Mouse (Mus musculus) adrenal gland, adult 8-10 months (tissue): ENCODE data around the gene Lyrm9. TPM values are rescaled to one million over a fixed set of nuclear protein-coding genes. Genes with fewer than 3 reads are reported as not detected.
A peak's percentile ranks its signal among the peaks of the same experiment; 100 is the strongest.

Source experiments
- DNase-seq: peaks from one replicate; pipeline ENCODE4 v3.0.0; 2022
- total RNA-seq, 4 experiments: library from RNA; stranded (reverse); gene quantifications; 2 replicates each; pipeline ENCODE4 v1.2.4; 2022

Lyrm9 gene
- total RNA-seq, 4 experiments from 2014 or later: 40.6 to 46.6 (median 42.1) TPM

DNA sequence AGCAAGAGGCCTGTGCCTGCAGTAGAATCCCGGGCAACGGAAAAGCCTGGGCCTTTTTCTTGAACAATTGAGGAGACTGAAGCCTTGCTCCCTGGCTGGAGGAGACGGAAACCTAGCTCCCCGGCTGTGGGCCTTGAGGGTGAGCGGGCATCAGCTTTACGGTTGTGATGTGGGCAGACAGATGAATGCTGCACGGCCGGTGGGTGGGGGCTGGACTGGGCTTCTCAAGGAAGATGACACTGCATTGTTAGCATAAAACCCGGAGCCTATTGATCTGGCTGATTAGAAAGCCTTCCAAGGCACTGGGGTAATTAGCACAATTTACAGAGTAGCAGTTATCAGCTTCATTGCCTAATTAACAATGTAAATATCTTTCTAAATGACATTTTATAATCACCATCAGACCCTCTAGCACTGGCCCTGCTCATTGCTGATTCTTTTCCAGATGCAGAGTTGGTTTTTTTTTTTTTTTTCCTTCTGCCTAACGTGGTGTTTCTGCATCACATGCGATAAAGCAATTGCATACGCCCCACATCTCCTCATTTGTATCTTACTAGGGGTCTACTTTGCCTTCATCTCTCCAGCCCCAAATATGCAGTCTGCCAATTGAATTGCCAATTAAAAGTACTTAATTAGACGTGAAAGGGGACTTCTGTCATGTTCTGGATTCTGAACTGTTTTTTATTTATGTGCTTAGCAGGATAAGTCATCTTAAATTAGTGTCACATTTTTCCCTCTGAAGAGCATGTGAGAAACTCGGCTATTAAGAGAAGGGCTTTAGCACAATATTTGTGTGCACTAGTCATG is 10.2 kb upstream of the Lyrm9 start:
- no peak for DNase-seq

DNA sequence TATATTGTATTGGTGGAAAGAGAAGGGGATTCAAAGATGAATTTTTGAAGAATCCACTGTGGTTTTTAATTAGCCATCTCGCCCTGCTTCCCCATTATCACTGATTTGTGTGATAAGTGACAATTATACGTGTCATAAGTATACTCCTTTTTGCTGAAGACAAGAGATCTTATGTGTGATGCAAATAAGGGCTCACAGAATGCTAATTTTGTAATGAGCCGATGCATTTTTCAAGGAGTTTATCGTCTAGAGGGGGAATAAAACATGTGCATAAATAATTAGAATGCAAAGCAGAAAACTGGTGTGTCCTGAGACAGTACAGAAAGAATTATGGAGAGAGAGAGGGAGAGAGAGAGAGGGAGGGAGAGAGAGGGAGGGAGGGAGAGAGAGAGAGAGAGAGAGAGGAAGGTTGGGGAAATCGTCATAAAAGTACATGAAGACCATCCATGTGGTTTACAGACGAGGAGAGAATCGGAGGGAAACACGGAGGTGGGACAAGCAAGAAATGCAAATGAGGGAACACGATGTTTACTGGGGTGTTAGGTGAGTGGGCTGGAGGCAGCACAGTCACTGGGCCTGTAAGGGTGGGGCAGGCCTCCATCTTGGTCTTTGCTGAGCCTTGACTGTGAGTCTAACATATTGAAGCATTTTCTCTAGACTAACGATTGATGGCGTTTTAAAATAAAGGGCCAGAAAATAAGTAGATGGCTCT is 8.9 kb upstream of the Lyrm9 start:
- no peak for DNase-seq

DNA sequence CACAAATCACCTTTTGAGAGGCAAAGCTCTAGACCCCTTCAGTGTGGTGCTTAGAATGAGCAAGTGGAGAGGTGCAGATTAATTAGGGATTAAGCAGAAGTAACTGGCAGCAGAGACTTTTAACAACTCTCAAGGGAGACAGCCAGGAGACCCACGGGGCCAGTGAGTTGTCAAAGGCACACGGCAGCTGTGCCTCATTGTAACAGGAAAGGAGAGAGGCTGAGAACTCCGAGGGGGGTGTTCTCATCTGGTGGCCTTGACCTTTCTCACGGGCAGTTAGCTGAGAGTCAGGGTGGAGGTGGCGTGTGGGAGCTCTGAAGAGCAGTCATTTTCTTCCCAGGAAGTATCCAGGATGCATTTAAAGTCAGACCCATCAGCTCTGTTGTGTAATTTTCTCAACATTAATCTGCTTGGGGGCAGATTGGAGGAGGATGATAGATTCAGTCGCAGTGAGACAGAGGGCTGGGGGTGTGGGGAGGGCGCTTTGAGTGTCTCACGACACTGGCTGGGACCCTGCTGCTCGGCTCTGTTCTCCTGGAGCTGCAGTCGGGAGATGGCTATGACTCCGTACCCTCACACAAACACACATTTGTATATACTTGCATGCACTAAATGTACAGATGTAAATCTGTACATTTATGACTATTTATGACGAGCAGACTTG is 5.9 kb upstream of the Lyrm9 start:
- DNase-seq: no peak

DNA sequence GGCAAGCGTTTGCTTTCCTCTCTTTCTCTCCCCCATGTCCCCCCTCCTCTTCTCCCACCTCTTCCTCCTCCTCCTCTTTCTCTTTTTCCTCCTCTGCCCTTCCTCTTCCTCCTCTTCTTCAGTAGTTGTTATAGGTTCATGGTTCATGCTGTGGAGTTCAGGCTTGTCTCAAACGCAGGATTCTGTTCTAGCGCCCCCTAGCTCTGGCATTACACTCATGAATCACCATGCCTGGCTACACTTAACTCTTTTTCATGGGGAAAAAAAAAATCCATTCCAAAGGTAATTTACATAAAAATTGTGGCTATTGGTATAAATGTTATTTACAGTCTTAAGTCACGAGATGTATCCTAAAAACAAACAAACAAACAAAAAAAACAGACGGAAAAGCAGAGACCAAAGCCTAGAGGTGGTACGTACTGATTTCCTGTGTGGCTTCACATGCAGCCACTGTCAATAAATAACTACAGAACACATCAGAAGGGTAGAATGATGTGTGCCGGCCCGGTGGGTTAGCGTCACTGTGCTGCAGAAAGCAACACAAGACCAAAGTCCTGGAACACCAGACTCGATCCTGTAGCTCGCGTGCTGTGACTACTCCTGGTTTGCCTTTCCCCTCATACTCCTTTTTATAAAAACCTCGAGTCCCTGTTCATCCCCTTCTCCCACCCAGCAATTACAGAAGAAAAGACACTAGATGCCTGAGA is 3.4 kb upstream of the Lyrm9 start:
- DNase-seq: no peak

DNA sequence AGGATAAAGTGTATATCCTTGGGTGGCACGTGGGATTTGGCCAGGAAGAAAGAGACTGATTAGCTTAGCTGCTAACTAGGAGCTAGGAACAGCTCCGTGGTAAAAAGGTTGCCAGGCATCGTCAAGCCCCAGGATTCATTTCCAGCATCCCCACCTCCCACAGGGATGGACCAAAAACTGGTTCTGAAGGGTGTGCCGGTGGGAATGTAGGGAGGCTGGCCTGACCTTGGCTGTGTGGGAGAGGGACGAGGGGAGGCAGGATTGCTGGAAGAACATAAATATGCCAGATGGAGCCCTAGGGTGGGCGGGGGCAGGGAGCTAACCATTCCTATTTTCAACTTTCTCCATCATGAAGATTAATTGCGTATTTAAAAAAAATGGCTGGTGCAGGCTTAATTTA is 1.2 kb downstream of the Lyrm9 start:
- no peak for DNase-seq

DNA sequence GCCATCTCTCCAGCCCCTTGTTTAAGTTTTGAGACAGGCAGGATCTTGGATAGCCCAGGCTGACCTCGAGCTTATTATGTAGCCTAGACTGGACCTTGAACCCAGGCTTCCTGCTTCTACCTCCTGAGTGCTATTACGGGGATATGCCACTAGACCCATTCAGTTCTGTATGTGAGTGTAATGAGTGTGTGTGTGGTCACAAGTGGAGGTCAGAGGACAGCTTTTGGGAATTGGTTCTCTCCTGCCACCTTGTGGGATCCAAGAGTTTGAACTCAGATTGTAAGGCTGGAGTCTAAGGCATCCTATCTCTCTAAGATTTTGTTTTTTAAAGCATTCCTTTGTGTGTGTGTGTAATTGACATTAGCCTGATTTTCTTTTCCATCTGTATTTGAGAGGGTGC is 2.0 kb downstream of the Lyrm9 start:
- no peak for DNase-seq

DNA sequence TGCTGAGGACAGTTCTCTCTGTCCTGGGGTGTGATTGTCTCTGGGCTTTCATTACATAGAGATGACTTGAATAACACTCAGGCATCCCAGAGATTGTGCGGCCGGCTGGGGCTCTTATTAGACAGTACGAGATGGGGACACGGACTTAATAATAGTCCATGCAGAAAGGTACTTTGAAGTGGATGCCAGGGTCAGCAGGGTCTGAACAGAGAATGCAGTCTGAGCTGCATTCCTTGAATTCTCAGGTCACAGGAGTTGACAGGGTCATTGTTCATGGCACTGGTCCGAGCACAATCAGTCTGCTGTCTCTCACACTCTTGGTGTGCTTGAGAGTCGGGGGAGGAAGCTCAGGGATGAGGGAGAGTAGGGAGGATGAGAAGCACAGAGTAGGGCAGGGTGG is 3.0 kb downstream of the Lyrm9 start:
- DNase-seq: no peak

DNA sequence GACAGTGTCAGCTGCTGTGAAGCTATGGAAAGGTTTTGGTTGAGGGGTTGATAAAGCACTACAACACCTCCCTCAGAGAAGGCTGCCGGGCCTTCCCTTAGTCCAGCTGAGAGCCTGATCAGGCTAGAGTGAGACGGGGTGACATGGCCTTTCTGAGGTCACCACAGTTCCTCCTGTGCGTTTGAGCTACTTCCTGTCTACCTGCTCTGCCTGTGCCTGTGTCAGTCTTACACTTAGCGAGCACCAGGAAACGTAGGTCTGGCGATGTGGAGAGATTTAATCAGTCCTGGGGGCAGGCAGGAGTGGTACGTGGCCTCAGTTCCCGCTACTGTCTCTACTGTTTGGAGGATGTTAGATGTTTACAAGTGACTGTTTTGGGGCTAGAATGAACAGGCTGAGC is 3.8 kb downstream of the Lyrm9 start:
- no peak for DNase-seq

DNA sequence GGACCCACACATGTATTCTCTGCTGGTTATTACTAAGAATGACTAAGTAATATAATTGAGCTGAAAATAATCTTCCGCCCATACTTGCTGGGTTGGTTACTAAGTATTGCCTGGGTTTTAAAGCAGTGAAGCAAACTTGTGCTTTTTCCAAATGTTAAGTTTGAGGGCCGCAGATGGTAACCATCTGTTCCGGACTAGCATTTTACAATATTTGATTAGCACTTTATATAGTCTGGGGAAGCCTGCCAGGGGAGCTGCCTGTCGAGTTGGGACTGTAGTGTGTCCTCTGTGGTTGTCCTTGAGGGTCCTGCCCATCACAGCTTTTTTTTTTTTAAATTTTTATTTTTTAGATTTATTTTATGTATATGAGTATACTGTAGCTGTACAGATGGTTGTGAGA is 5.3 kb downstream of the Lyrm9 start:
- no peak for DNase-seq

DNA sequence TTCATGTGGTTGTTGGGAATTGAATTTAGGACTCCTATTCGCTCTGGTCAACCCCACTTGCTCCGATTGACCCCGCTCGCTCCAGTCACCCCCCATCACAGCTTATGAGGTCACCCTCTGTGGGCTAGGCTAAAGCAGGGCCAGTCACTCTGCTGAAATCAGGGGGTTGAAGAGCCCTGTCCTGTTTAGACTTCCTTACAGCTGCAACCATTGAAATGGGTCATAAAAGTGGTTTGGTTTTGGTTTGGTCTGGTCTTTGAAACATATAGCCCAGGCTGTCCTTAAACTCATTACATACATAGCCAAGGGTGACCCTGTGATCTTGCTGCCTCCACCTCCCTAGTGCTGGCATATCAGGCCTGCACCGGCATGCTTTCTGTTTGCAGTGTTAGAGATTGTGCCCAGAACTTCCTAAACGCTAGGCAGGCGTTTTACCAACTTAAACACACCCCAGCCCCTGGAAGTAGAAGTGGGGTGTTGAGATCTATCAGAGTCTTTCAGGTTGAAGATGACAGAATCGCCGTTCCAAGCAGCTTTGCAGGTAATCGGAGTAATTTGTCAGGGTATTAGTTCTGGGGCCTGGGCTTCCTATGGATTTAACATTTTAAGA is 5.8 kb downstream of the Lyrm9 start:
- DNase-seq: no peak

DNA sequence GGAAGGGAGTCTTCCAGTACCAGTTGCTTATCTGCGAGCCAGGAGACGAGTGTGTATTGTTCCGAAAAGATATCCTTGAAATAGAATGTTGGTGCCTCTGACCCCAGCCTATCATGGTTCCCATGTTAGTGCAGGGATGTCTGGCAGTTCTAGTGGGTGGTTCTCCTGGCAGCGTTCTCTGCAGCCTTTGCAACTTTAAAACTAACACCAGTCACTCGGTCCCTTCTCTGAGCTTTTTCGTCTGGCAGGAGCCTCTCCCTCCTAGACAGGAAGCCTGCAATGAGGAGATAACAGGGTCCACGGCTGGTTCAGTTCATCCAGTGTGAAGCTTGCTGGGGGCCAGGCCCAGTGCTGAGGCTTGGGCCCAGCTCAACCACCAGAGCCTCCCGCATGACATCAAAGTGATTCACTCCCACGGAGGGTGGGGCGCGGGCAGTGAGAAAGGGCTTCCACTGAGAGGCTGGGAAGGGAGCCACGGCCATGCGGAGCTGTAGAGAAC is 6.5 kb downstream of the Lyrm9 start:
- peak; percentile 74 for DNase-seq

DNA sequence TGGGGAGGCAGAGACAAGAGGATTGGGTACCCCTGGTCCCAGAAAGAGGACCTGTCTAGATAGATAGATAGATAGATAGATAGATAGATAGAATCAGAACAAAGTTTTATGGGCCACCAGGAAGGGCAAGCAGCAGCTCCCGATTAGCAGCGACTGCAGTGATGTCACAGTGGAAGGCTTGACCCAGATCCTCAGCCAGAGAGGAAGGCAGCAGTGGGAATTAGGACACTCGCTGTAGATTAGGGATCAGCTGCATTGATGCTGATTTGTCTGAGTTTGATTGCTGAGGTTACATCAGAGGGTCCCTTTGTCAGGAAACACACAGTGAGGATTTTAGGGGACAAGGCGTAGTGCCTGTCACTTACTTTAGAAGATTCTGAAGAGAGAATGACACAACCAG is 10.1 kb downstream of the Lyrm9 start:
- no peak for DNase-seq

DNA sequence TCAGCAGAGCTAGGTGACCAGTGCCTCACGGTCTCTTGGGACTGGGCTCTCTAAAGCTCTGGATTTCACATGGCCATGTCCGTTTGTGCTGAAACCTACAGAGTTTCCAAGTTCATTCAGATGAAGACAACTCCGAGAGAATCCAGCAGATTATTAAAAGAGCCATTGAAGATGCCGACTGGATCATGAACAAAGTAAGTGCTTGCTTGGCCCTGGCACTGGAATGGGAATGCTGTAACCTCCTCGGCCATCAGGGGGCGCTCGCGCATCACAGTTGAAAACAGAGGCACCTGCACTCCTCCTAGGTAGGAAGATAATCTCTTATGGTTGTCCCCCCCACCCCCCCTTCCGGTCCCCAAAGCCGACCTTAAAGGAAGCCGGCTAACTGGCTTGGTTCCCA is 11.6 kb downstream of the Lyrm9 start:
- peak; percentile 72 for DNase-seq

DNA sequence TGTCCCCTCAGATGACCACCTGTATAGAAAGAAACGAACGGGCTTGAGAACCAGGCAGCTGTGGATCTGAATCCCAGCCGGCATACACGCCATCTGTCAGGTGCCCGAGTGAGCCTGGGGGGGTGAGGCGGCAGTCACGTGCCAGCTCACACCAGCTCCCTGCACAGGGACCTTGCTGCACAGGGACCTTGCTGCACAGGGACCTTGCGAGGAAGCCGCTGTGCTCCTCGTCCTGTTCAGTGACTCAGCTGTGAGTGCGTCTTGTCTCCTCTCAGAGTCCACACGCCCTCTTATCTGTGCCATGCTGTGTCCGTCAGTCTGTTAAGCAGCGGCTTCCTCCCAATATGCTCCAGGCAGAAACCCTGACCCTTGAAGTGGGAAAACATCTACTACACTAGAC is 13.1 kb downstream of the Lyrm9 start:
- DNase-seq: peak; percentile 78

DNA sequence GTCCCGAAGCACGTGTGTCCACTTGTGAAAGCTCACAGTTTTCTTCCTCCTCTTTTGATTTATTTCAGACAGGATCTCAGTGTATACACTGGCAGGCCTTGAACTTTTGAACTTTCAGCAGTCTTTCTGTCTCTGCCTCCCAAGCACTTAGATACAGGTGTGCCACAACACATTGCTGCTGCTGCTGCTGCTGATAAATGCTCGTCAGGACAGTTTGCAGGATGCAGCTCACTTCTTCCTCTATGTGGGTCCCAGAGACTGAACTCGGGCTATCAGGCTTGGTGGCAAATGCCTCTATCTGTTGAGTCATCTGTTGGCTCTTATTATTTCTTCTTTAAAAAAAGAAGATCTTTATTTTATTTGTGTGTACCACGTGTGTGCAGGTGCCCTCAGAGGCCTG is 13.8 kb downstream of the Lyrm9 start:
- no peak for DNase-seq

DNA sequence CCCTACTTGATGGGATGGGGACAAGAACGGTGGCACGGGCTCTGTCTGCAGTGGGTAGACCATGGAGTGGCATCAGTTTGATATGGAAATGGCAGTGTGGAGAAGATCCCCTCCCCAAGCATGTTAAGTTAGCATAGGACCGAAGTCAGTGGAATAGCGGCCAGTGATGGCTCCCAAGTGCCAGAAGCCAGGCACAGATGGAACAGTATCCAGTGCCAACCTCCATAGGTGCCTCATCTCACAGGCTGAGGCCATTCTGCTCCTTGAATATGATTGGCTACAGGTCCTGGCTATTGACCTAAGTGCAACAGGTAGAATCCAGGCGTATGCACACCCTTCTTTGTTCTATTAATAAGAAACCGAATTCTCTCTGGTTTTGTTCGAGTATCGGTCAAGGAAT is 15.6 kb downstream of the Lyrm9 start:
- DNase-seq: no peak

DNA sequence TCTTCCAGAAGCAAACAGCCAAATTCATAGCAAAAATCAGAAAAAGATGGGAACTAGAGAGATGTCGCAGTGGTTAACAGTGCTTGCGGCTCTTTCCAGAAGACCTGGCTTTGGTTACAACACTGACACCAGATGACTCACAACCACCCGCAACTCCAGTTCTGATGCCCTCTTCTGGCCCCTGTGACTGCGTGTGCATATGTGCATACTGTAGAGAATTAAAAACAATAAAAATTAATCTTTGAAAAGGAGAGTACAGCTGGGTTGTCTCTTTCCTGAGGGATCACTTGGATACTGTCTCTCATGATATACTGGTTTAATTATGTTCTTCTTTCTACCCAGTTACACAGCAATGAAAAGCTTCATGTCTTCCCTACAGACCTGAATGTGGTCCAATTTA is 20.2 kb downstream of the Lyrm9 start:
- no peak for DNase-seq

DNA sequence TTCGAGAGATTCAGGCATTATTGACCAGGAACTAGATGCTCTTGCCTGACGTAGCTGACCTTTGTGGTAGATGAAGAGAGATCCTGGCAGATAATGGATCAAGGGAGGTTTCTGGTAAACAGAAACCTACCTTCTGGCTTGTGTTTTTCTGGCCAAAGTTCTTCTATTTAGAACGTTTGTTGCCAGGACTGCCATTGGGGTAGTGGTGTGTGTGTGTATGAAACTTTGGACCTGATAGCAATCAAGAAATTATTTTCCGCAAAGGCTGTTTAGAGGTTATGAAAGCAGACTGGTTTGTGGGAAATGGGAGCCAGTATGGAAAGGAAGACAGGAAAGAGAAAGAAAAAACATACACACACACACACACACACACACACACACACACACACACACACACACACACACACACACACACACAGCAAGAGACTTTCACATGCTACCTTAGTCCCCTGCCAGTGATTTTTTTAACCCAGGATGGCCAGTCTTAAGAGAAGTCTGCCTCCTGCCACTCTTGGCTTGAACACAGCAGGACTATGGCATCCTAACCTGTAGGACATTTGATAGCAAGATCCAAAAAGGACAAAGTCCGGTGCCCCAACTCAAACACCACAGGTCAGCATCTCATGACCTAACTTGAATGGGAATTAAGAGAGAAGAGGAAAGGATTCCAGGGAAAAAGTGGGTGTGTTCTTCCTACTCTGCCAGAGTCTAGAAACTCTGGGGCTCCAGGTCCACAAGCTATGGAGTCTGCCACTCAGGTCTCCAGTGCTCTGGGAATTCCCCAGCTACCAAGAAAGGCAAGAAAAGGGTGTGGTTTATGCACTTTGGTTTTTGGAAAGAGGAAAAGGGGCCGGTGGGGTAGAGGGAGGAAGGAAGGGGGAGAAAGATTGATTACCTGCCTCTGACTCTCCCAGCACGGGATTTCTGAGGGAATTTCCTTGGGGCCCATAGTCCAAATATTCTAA is 21.8 kb downstream of the Lyrm9 start:
- DNase-seq: no peak

DNA sequence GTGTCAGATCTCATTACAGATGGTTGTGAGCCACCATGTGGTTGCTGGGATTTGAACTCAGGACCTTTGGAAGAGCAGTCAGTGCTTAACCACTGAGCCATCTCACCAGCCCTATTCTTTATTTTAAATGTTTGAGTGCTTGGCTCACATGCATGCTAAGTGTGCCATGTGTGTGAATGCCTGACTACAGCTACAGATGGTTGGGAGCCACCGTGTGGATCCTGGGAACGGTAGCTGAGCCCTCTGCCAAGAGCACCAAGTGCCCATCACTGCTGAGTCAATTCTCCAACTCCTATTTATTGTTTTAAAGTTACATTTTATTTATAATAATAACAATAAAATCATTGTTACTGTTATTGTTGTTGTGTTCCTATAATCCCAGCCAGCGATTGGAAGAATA is 23.5 kb downstream of the Lyrm9 start:
- DNase-seq: no peak

DNA sequence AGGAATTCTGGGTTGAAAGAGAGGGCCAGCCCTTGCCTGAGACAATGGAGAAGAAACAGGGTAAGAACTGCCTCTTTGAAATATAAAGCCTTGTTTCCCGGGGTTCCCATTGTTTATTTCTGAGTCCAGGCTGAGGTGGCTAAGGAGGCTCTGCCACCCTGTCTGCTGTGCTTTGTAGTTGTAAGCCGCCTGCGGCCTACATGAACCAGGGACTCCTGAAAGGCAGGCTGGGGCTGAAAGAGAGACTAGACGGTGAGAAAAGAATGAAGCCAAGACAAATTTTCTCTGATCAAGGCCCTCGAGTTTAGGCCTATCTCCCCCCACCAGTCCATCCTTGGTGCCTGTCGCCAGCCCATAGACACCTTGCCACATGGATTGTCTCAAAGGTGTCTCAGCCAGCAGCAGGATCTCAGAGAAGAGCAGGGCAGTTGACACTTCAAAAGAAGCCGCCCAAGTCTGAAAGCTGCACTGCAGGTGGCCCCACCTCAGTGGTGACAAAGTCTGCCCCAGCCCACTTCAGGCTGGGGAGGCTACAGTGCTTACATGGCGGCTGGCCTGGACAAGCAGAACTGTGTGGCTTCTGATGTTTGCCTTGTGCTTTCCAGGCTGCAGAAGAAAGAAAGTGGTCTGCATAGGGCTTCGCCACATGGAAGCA is 25.0 kb downstream of the Lyrm9 start:
- DNase-seq: no peak

DNA sequence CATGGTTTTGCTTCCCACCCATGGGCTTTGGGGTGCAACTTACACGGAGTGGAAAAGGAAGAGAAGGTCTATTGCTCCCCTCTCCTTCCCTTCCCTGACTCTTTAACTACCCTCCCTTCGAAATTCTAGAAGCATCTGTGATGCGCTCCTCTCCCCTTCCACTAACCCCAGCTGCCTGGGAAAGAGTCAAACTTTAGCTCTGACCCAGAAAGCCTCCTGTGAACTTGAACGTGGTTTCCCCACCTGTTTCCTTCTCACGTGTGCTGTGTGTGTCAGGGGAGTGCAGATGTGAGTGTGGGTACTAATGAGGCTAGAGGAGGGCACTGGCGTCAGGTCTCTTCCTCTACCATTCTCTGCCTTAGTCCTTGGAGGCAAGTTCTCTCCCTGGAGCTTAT is 25.5 kb downstream of the Lyrm9 start:
- no peak for DNase-seq
